Mouse (Mus musculus): ENCODE measurements around the gene Gmpr2. TPM values are rescaled to one million over a fixed set of nuclear protein-coding genes. Genes with fewer than 3 reads are reported as not detected.

The Gmpr2 gene
- total RNA-seq, 4 experiments from 2014 or later = 1.6 to 2.4 (median 1.8) TPM

DNA sequence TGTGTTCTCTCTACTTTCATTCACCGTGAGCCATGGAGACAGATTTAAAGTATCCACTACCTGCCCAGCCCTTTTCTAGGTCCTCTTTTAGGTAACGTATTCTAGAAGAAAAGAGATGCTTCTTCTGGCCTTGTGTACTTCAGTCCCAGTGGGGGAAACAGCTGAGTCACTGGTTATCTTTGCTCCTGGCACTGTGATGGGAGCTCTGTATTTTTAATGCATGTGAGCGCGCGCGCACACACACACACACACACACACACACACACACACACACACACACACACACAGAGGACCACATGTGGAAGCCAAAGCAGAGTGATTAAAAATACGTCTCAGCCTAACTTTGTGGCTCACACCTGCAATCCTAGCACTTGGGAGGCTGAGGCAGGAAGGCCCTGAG lies 51.7 kb downstream of the Gmpr2 start:
- DNase-seq (ENCODE audit: low spot score in 2 of 2) = no peak

DNA sequence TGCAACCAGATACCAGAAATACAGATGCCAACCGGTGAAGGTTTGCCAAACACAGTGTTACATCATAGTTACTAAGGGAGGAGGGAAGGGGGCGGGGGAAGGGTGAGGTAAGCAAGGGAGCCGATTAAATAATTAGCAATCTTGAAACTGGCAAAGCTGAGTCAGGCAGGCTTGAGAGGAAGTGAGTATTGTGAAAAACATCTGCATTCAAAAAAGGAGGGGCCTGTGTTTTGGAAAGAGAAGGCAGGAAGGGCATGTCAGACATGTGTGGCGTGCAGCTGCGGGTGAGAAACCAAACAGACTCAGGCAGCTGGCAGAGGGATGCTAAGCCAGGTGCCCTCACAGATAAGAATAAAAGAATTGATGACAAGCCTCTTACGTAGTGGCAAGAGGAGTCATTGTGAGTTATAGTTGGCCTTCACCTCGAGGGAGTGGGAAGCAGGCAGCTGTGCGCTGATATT lies 52.7 kb downstream of the Gmpr2 start:
- DNase-seq (ENCODE audit: low spot score in 2 of 2) = peak in 1 of 2 experiments; percentile 5

DNA sequence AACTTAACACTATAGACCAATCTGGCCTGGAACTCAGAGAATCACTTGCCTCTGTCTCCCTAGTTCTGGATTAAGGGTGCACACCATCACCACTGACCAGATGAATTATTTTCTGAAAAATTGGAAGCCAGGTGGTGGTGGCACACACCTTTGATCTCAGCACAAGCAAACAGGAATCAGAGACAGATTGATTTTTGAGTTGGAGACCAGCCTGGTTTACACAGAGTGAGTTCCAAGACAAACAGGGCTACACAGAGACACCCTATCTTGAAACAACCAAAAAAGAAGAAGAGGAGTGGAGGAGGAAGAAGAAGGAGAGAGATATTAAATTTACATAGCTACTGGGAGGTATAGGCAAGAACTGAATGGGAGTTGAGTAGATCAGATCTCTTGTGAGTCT lies 54.5 kb downstream of the Gmpr2 start:
- DNase-seq (ENCODE audit: low spot score in 2 of 2) = no peak

DNA sequence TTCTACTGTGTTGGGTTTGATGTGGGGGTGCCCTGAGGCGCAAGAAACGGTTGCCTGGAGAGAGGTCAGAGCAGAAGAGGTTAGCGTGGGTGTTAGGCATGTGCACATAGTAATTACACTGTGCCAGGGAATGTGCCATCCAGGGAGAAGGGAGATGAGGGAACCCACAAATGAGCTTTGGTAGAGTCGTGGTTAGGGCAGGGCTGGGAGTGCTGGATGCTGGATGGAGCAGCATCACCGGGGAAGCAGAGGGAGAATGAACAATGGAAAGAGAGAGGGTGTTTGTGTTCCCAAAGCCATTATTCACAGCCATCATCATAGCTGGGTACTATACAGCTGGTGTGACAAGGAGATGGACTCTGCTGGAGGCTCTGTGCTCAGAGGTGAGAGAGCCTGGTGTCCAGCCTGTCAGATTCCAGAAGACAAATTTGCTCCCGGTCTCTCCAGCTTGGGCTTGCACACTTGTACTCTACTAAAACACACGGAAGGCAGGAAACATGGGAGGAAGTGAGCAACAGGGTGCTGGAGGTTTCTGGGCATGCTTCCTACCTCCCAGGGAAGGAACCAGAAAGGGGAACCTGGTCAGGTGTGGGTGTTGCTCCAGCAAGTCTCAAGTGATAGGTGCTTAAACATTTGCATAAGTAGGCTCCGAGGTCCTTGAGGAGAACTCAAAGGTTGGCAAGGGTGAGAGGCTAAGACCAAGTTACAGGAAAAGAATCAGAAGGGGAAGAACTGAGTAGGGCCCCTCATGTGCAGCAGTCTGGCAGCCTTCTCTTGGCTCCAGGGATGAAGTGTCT lies 56.3 kb downstream of the Gmpr2 start:
- no peak for DNase-seq (ENCODE audit: low spot score in 2 of 2)

Other genes with a start within 250 kb of the Gmpr2 start
- 10 to 100 TPM; 22.2 to 45.2 (median 34.7) TPM for gene Dhrs4, start 193.2 kb upstream of the Gmpr2 start, total RNA-seq (2022)
- gene Carmil3, start 181.3 kb upstream of the Gmpr2 start, total RNA-seq (2022) = under 1 TPM; 0.38 to 0.40 (median 0.39) TPM
- gene Cpne6, start 161.5 kb upstream of the Gmpr2 start, total RNA-seq (2022) = not detected
- not detected for gene Nrl, start 147.0 kb upstream of the Gmpr2 start, total RNA-seq (2022)
- 1 to 10 TPM; 2.0 to 3.7 (median 2.5) TPM for gene Pck2, start 131.7 kb upstream of the Gmpr2 start, total RNA-seq (2022)
- gene Dcaf11, start 111.9 kb upstream of the Gmpr2 start, total RNA-seq (2022) = 100 to 1,000 TPM; 135 to 147 (median 143) TPM
- not detected for gene A730061H03Rik, start 111.5 kb upstream of the Gmpr2 start, total RNA-seq (2022)
- 100 to 1,000 TPM; 275 to 317 (median 288) TPM for gene Fitm1, start 96.3 kb upstream of the Gmpr2 start, total RNA-seq (2022)
- 10 to 100 TPM; 63.4 to 78.7 (median 78.0) TPM for gene Psme1, start 93.8 kb upstream of the Gmpr2 start, total RNA-seq (2022)
- gene Emc9, start 86.6 kb upstream of the Gmpr2 start, total RNA-seq (2022) = 10 to 100 TPM; 30.6 to 41.6 (median 37.6) TPM
- 10 to 100 TPM; 50.9 to 72.8 (median 62.7) TPM for gene Psme2, start 80.8 kb upstream of the Gmpr2 start, total RNA-seq (2022)
- gene Rnf31, start 80.2 kb upstream of the Gmpr2 start, total RNA-seq (2022) = 10 to 100 TPM; 14.8 to 18.7 (median 16.6) TPM
- gene Irf9, start 68.4 kb upstream of the Gmpr2 start, total RNA-seq (2022) = 1 to 10 TPM; 2.4 to 3.0 (median 2.5) TPM
- gene Rec8, start 53.9 kb upstream of the Gmpr2 start, total RNA-seq (2022) = not detected
- gene Ipo4, start 36.0 kb upstream of the Gmpr2 start, total RNA-seq (2022) = 10 to 100 TPM; 80.2 to 99.8 (median 88.9) TPM
- gene Gm49378, start 34.0 kb upstream of the Gmpr2 start, total RNA-seq (2022) = 1 to 10 TPM in 3 of 4 experiments, under 1 TPM in 1; 0.67 to 1.6 (median 1.5) TPM
- gene Tm9sf1, start 28.1 kb upstream of the Gmpr2 start, total RNA-seq (2022) = 10 to 100 TPM; 15.6 to 18.3 (median 17.1) TPM
- gene Tssk4, start 21.8 kb upstream of the Gmpr2 start, total RNA-seq (2022) = under 1 TPM in 2 of 4 experiments, not detected in 2; 0.22 to 0.29 TPM
- 10 to 100 TPM; 18.0 to 23.1 (median 20.7) TPM for gene Mdp1, start 11.4 kb upstream of the Gmpr2 start, total RNA-seq (2022)
- gene Nedd8, start 183 bp downstream of the Gmpr2 start, total RNA-seq (2022) = 100 to 1,000 TPM; 192 to 208 (median 201) TPM
- gene Tinf2, start 9.9 kb downstream of the Gmpr2 start, total RNA-seq (2022) = 10 to 100 TPM; 13.0 to 17.4 (median 14.6) TPM
- gene Tgm1, start 42.0 kb downstream of the Gmpr2 start, total RNA-seq (2022) = under 1 TPM in 3 of 4 experiments, not detected in 1; 0.09 to 0.12 (median 0.11) TPM
- 10 to 100 TPM in 2 of 4 experiments, 1 to 10 TPM in 2; 9.4 to 13.2 (median 11.0) TPM for gene Rabggta, start 50.3 kb downstream of the Gmpr2 start, total RNA-seq (2022)
- gene Dhrs1, start 73.7 kb downstream of the Gmpr2 start, total RNA-seq (2022) = 10 to 100 TPM; 26.4 to 37.6 (median 31.6) TPM
- gene Nop9, start 73.8 kb downstream of the Gmpr2 start, total RNA-seq (2022) = 10 to 100 TPM in 2 of 4 experiments, 1 to 10 TPM in 2; 9.4 to 14.8 (median 10.1) TPM
- gene Cideb, start 86.5 kb downstream of the Gmpr2 start, total RNA-seq (2022) = not detected
- not detected for gene Ltb4r2, start 89.5 kb downstream of the Gmpr2 start, total RNA-seq (2022)
- under 1 TPM in 1 of 4 experiments, not detected in 3; 0.27 TPM for gene Ltb4r1, start 94.0 kb downstream of the Gmpr2 start, total RNA-seq (2022)
- gene Adcy4, start 112.2 kb downstream of the Gmpr2 start, total RNA-seq (2022) = 1 to 10 TPM; 3.4 to 7.1 (median 3.6) TPM
- gene Ripk3, start 116.9 kb downstream of the Gmpr2 start, total RNA-seq (2022) = 1 to 10 TPM in 3 of 4 experiments, not detected in 1; 1.0 to 1.3 (median 1.3) TPM
- 1 to 10 TPM; 1.9 to 3.3 (median 2.5) TPM for gene Nfatc4, start 151.2 kb downstream of the Gmpr2 start, total RNA-seq (2022)
- gene Nynrin, start 182.1 kb downstream of the Gmpr2 start, total RNA-seq (2022) = 1 to 10 TPM; 1.2 to 3.6 (median 1.9) TPM
- not detected for gene Cbln3, start 212.5 kb downstream of the Gmpr2 start, total RNA-seq (2022)
- 1 to 10 TPM; 4.4 to 6.3 (median 4.9) TPM for gene Khnyn, start 213.0 kb downstream of the Gmpr2 start, total RNA-seq (2022)
- gene Sdr39u1, start 228.4 kb downstream of the Gmpr2 start, total RNA-seq (2022) = 100 to 1,000 TPM; 137 to 151 (median 145) TPM